Mouse (Mus musculus) hindbrain, postnatal 0 days (tissue): ENCODE measurements around the gene Dynlrb1. TPM values are rescaled to one million over a fixed set of nuclear protein-coding genes. Genes with fewer than 3 reads are reported as not detected.

Source experiments
- ATAC-seq: fragments of 200-750 bp; cut with Nextera tagmentation; 2 replicates; pipeline ENCODE4 v1.8.0; 2017; ENCODE audit warnings: mild to moderate bottlenecking, moderate TSS enrichment, moderate library complexity
- DNase-seq: peaks from one replicate; pipeline ENCODE4 v3.0.0-alpha.2; 2015; ENCODE audit warnings: low spot score
- H3K27ac ChIP-seq: fragments of 300-500 bp; sonication (generic); 2 replicates; pipeline ENCODE4 v1.5.1; 2014; ENCODE audit warnings: mild to moderate bottlenecking
- H3K27me3 ChIP-seq: fragments of 300-500 bp; sonication (generic); 2 replicates; pipeline ENCODE4 v1.6.1; 2014; ENCODE audit warnings: low read length, mixed read lengths; ENCODE audit not compliant: insufficient read depth
- H3K36me3 ChIP-seq: fragments of 300-500 bp; sonication (generic); 2 replicates; pipeline ENCODE4 v1.6.1; 2014; ENCODE audit warnings: low read length, mixed read lengths; ENCODE audit not compliant: insufficient read depth
- H3K4me1 ChIP-seq: fragments of 300-500 bp; sonication (generic); 2 replicates; pipeline ENCODE4 v1.6.1; 2014; ENCODE audit warnings: antibody characterized with exemption, low read length, mixed read lengths; ENCODE audit not compliant: insufficient read depth
- H3K4me2 ChIP-seq: fragments of 300-500 bp; sonication (generic); 2 replicates; pipeline ENCODE4 v1.6.1; 2014; ENCODE audit warnings: low read depth, mild to moderate bottlenecking, low read length, moderate library complexity, mixed read lengths
- H3K4me3 ChIP-seq: fragments of 300-500 bp; sonication (generic); 2 replicates; pipeline ENCODE4 v1.5.1; 2014; ENCODE audit warnings: low read length
- H3K9ac ChIP-seq: fragments of 300-500 bp; sonication (generic); replicated peaks from 2 replicates; pipeline ENCODE4 v1.6.1; 2014; ENCODE audit warnings: mild to moderate bottlenecking, low read length, moderate library complexity, mixed read lengths
- H3K9me3 ChIP-seq: fragments of 300-500 bp; sonication (generic); 2 replicates; pipeline ENCODE4 v1.6.1; 2016; ENCODE audit warnings: low read length, mixed read lengths
- CTCF ChIP-seq: IDR thresholded peaks from 2 replicates; pipeline ENCODE4 v1.5.1; 2016; ENCODE audit warnings: antibody characterized with exemption, control low read depth, low read depth
- WGBS: fragments of 180-500 bp; shearing (Covaris S2); extraction: QIAGEN DNeasy Blood & Tissue Kit; methylation state at CpG from one replicate; pipeline ENCODE4 v1.1.7; 2014; 5-methylcytosine and 5-hydroxymethylcytosine counted together
- polyA plus RNA-seq: library from polyadenylated mRNA; unstranded; fragments of >200 nt; fragmentation: Nextera tagmentation; extraction: Ambion mirVana; gene quantifications from 2 replicates; pipeline ENCODE4 v1.2.1, GENCODE M21; 2015
- total RNA-seq: library from RNA; depleted of rRNA; stranded (reverse); fragments of >200 nt; gene quantifications from 2 replicates; pipeline ENCODE4 v1.2.3, GENCODE M21; 2014

The Dynlrb1 gene
- total and polyA plus RNA-seq, 2 experiments from 2014 or later = 264 to 778 TPM

- Histone ChIP-seq H3K27me3 (no peaks in the 10 kb centered on the region), H3K27ac (no peak overlapping the region), H3K4me1 (no peaks in the 10 kb centered on the region), H3K9me3 (no peaks in the 10 kb centered on the region), H3K36me3 (no peaks in the 10 kb centered on the region), H3K4me2 (no peak overlapping the region), H3K9ac (no peak overlapping the region), H3K4me3 (no peak overlapping the region)
- DNase-seq = peak; percentile 23
- ATAC-seq = no peak
- peak; percentile 61 for TF ChIP-seq CTCF
- WGBS = 81% methylated on average over 6 of the region's 6 CpGs
These were observed 35.6 kb downstream of the Dynlrb1 start for GRCm38 (mm10) chr2:155271957-155272356.

DNA sequence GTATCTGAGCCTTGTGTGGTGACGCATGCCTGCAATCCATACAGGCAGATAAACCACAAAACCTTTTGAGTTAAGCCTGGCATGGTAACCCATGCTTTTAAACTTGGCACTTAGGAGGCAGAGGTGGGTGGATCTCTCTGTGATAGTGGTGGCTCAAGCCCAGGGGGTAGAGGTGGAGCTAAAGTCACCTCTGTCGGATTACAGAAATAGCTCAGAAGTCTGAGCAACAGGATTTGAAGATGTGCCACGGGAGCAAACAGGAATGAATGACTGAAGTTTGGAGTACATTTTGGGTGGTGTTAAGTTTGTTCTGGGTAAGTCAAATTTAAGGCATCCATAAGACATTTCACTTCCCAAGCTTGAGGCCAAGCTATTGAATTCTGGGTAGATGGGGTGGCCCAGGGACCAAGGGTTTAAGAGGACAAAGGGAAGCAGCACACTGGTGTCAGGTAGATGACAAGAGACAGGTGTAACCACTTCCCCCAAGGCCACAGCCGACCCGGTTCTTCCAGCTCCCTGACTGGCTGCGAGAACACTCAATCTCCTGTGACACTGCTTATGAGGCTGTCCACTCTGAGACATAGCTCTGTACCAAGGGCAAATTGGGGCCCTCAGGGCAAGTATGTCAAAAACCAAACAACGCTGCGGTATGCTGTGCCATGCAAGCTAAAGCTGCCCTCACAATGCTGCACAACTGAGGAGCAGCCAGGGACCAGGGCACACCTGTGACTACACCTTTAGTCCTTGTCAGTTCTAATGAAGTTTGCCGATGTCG, 36.2 kb downstream of the Dynlrb1 start:
- 76% methylated on average over 10 of the region's 10 CpGs for WGBS

DNA sequence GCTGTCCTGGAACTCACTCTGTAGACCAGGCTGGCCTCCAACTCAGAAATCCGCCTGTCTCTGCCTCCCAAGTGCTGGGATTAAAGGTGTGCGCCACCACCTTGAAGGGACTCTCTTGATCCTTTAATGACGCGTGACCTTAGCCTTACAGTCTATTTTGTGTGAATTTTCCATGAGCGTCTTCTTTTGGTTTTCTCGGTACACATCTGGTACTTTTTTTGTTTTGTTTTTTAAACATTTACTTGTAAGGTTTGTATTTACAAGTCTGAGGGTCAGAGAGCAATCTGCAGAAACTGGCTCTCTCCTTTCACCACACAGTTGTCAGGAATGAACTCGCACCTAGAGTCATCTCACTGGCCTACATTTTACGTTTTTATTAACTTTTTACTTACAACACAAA, 37.3 kb downstream of the Dynlrb1 start:
- Histone ChIP-seq H3K36me3 (no peaks in the 10 kb centered on the region; the same call in 1 of the 2 replicates), H3K9ac (no peak overlapping the region), H3K9me3 (no peaks in the 10 kb centered on the region), H3K27me3 (no peaks in the 10 kb centered on the region), H3K4me2 (no peak overlapping the region), H3K4me1 (no peaks in the 10 kb centered on the region; the same call in 1 of the 2 replicates), H3K27ac (no peak overlapping the region), H3K4me3 (no peak overlapping the region)
- no peak for TF ChIP-seq CTCF
- 86% methylated on average over 8 of the region's 8 CpGs for WGBS
- ATAC-seq = no peak
- DNase-seq = no peak

More for the DNA sequence above, 36.2 kb downstream of the Dynlrb1 start:
- no peak overlapping the region for H3K9ac ChIP-seq
- no peak overlapping the region for H3K4me3 ChIP-seq
- DNase-seq = no peak
- no peak for ATAC-seq
- TF ChIP-seq CTCF = no peak
- H3K4me2 ChIP-seq = no peak overlapping the region
- no peak overlapping the region for H3K27ac ChIP-seq
- H3K36me3 ChIP-seq = no peaks in the 10 kb centered on the region
- no peaks in the 10 kb centered on the region for H3K9me3 ChIP-seq
- no peaks in the 10 kb centered on the region for H3K27me3 ChIP-seq
- H3K4me1 ChIP-seq = no peaks in the 10 kb centered on the region; the same call in 1 of the 2 replicates

DNA sequence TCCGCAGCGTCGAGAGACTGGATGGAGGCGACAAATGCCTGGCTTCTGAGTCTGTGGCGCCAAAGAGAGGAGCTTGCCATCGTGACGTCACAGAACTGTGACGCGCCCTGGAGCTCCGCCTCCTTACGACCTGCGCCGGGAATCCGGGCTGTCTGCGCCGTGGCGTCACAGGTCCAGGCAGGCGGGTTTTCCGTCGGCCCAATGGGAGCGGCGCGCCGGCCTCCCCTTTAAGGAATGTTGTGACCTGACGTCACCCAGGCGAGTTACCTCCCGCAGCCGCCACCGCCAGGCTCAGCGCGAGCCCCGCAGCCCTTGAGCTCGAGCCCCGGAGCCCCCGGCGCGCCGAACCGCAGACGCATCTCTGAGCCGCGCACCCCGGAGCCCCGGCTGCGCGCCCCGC, 39.9 kb downstream of the Dynlrb1 start, which contains the start of gene Map1lc3a:
TSS of gene Map1lc3a (plus strand) at position 103 of the 400 bp plus-strand sequence.
- ATAC-seq = peak; percentile 95
- H3K9me3 ChIP-seq = no peaks in the 10 kb centered on the region
- WGBS = under 1% methylated on average over 46 of the region's 47 CpGs
- peaks cover 4% of the 10 kb centered on the region; the same call in 1 of the 2 replicates for H3K36me3 ChIP-seq
- TF ChIP-seq CTCF = no peak
- H3K27ac ChIP-seq = peak within 1 kb of the TSS; percentile 96
- no peaks in the 10 kb centered on the region for H3K27me3 ChIP-seq
- peak within 1 kb of the TSS; percentile 64 for H3K4me2 ChIP-seq
- DNase-seq = peak; percentile 98
- peak within 1 kb of the TSS; percentile 94 for H3K4me3 ChIP-seq
- H3K9ac ChIP-seq = peak within 1 kb of the TSS; percentile 99
- H3K4me1 ChIP-seq = no peaks in the 10 kb centered on the region; the same call in 1 of the 2 replicates

- 2% methylated on average over 45 of the region's 49 CpGs for WGBS
- TF ChIP-seq CTCF = no peak
- ATAC-seq = peak; percentile 75
- H3K27me3 ChIP-seq = no peaks in the 10 kb centered on the region
- no peaks in the 10 kb centered on the region; the same call in 1 of the 2 replicates for H3K4me1 ChIP-seq
- peak overlapping the region; percentile 96 for H3K27ac ChIP-seq
- peak overlapping the region; percentile 94 for H3K4me3 ChIP-seq
- H3K36me3 ChIP-seq = peaks cover 4% of the 10 kb centered on the region; the same call in 1 of the 2 replicates
- DNase-seq = peak; percentile 65
- peak overlapping the region; percentile 64 for H3K4me2 ChIP-seq
- H3K9ac ChIP-seq = peak overlapping the region; percentile 99
- no peaks in the 10 kb centered on the region for H3K9me3 ChIP-seq
These were observed 40.4 kb downstream of the Dynlrb1 start for GRCm38 (mm10) chr2:155276621-155277175.

DNA sequence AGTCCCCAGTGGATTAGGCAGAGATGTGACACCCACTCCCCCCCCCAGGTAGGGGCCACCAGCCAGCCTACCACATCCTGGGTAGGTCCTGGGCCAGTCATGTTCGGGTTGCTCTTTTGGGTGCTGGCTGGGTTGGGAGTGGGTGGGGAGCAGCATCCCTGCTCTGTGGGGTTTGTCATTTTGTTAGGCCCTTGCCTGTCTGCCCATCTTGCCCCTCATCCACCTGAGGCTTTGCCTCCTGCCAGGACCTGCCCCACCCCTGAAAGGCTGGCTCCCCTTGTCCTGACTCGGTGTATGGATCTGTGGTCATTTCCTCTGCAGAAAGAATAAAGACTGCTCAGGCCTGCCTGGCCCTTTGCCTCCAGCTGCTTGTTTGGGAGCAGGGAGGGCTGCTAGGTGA, 41.4 kb downstream of the Dynlrb1 start:
- no peak for TF ChIP-seq CTCF
- ATAC-seq (no peak), DNase-seq (no peak)
- H3K27ac ChIP-seq = peak overlapping the region; percentile 96; the same call in 1 of the 2 replicates
- H3K36me3 ChIP-seq = peaks cover 4% of the 10 kb centered on the region; the same call in 1 of the 2 replicates
- H3K4me3 ChIP-seq = peak overlapping the region; percentile 94
- peak overlapping the region; percentile 64 for H3K4me2 ChIP-seq
- no peaks in the 10 kb centered on the region; the same call in 1 of the 2 replicates for H3K4me1 ChIP-seq
- 77% methylated on average over 2 of the region's 2 CpGs for WGBS
- H3K27me3 ChIP-seq = no peaks in the 10 kb centered on the region
- no peaks in the 10 kb centered on the region for H3K9me3 ChIP-seq
- H3K9ac ChIP-seq = peak overlapping the region; percentile 99; the same call in 1 of the 2 replicates
